Mouse (Mus musculus): ENCODE results near the gene Dnajc5.

Gene Dnajc5

DNA sequence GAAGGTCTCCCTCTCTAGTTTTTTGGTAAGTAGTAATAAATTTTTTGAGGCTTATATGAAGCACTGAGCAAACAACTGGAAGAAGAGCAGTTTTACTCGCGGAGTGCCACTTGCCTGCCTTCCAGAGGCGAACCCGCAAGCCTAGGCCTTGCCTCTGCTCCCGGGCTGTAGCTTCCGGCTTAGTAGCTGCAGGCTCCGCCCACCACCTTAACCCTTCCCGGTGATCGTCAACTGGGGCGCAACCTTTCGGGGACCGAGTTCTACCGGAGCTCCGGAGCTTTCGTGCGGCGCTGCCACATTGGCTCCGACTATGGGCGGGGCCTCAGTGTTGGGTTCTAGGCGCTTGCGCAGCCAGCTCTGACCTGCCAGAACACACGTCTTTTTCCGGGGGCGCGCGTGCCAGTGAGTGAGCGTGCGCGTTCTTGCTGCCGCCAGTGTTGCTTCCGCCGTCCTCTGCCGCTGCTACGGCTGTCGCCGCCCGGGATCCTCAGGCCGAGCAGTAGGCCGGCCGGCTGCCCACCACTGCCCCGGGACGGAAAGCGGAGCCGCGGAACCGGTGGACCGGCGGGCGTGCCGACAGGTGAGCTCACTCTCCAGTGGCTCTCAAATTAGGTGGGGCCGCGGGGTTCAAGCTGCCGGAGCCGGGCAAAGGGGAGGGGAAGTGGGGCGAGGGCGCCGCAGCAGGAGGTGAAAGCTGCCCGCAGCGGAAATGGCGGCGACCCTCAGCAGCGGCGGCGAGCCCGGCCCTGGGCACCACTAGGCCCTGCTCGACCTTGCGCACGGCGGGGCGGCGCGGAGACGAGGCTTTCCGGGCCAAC, at the start of gene Dnajc5:
Gene Dnajc5, plus strand, starts transcription at position 368 of the 818 bp plus-strand sequence.
- in situ Hi-C loops (cut with MseI, MboI), result no loop called here

DNA sequence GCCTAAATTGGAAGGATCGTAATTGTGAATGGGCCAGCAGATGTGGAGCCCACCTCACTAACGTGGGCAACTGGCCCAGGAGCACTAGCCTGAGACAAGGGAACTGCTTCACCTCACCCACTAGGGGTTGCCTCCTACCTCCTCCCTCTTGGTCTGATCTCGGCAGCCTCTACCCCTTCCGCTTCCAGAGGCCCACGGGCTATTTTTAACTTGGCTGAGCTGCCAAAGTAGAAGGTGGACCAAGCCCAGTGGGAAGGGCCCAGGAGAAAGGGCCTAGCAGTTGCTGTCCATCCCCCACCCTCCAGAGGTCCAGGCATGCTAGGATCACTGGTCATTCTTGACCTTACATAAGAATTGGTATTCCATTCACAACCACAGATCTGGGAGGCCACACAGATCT, 49.0 kb upstream of the Dnajc5 start:
- in situ Hi-C loops (cut with MseI, MboI), result no loop called here

DNA sequence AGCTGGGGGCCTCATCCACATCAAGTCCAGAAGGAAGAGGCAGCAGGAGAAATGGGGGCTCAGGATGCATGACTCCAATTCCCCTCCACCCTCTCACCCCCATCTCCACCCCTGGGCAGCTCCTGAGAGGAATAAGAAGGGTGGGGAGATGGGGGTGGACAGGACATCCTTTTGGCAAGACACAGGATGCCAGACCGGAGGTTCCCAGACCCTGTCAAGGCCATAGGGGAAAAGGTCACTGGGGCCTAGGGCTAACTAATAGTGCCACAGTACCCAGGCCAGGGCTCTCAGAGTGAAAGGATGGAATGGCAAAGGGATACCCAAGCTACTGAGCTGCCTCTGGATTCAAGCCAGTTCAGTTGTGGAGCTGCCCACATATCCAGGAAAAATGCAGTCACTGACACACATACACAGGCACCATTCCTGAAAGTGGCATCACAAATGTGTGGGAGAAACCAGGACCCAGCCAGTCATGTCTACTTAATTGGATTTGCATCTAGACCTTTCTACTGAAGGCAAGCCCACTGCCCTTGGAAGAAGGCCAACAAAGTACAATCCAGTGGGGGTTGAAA, 47.9 kb upstream of the Dnajc5 start:
- in situ Hi-C loops (cut with MseI, MboI), result no loop called here

DNA sequence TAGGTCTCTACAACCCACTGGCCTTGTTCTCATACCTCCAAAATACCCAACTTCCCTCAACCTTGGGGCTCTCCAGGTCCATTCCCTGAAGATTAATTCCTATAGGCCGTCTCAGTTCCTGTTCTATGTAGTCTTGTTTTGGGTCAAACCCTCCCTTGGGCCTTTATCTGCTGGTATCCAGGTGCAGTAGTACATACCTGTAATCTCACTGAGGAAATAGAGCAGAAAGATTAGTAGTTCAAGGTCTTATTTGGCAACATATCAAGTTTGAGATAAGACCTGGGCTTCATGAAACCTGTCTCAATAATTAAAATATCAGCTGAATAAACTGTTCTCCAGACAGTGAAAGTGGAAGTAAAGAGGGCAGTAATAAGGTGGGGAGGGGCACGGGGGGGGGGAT, 37.2 kb upstream of the Dnajc5 start:
- in situ Hi-C loops (cut with MseI, MboI), result no loop called here

DNA sequence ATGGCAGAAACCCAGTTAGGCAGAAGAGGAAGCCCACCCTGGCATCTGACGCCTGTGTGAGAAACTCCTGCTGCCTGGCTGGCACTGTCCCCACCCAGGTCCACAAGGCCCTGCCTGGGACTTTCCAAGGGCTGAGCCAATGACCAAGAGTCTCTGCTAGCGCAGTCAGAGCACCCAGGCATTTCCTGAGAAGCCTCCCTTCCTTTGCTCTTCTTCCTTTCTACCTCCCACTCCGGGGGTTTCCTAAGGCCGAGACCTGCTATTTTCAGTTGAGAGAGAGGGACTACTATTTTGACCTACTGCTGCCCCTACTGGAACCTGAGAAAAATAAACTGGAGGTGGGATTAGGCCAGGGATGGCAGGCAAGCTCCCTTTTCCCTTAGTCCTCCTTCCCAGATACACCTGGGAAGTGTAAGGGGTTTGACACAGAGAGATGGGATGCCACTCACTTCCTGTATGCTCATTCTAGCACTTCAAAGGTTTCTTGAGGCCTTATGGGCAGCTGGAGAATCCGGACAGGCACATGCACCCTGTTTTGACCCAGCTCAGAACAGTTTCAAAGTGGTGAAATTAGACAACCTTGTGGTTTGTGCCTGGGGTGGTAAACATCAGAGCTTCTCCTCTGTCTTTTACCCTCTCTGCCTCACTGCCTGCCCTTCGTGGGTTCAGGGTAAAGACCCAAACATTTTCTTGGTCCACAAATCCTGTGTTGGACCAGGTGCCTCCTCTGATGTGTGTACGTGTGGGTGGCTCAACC, 36.5 kb upstream of the Dnajc5 start:
- in situ Hi-C loops (cut with MseI, MboI), result no loop called here

DNA sequence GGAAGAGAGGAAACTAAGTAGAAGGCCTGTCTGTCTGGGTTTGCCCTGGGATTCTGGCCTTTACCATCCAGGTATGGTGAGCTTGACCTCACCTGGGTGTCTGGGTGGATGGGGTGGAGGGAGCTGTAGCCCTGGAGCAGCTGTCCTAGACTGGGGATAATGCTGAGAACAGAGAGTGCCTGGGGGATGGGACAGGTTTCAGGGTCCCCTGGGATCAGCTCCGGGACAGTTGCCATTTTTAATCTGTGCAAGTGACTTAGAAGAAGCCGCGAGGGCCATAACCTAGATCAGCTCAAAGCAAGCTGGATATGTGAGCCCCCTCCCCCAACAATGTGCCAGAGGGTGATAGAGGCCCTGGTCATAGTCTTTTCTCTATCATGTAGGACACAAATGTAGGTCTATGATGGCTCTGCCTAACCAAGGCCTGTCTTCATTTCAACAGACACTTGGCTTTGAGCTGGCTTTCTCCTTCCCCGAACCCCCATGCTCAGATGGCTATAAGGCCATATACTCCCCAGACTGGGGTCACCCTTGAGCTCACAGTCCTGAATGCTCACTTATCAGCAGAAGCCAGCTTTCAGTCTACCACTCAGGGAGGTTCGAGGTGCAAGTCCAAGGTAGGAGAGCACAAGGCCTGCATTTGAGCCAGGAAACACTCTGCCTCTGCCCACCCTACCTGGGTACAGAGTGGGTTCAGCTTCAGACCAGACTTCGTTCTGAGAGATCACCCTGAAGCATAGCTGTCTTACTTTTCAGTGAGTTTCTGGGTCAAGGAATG, 35.6 kb upstream of the Dnajc5 start:
- in situ Hi-C loops (cut with MseI, MboI), result no loop called here

DNA sequence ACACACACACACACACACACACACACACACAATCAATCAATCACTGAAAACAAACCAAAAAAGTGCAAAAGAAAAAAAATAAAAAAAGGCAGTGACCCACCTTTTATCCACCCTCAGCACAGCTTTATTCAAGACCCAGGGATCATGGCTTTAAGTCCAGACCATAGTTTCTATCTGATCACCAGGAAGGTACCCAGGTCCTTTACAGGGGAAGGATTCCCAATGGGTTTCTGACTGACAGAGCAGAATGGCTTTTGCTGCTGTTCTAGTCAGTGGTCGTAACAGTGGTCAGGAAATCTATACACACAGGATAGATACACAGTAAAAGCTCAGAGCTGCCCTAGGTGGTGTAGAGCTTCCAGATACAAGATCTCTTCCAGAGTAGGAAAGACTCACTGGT, 34.5 kb upstream of the Dnajc5 start:
- in situ Hi-C loops (cut with MseI, MboI), result no loop called here

DNA sequence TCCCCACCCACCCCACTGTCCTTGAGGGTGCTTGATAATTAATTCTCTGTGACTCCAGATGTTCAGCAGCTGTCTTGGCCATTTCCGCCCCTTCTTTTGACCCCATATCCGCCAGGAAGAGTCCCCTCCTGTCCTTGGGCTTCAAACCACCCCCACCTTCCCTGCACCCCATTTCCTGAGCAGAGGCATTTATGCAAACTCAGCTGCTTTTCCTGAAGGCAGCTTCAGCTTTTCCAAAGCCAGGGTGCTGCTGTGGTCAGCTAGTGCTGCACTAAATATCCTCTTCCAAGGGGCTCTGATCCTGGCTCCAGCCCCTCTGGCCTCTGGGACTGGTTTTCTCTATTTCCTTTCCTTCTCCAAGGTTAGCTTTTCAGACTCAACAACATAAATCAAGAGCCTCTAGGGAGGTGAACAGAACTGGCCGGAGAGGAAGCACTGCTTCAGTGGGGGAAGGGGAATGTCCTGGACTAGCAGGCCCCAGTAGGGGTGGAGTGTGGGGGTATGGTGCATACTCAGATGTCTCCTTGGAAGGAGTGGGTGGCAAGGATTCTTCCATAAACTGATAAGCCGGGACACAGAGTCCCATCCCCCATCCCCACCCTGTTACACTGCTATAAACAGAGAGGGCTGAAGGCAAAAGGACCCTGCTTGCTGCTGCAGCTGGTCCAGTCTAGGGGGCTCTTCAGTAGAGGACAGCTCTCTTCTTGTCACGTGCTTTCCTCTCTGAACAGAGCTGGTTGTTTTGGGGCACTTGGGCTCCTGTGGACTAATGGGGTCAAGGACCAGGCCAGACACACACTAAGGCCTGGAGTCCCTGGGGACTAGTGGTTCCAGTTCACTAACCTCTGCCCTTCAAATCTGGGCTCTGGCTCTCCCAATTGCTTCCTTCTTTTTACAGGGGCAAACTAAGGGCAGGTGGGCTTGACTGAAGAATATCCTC, 32.7 kb upstream of the Dnajc5 start:
- in situ Hi-C loops (cut with MseI, MboI), result no loop called here

DNA sequence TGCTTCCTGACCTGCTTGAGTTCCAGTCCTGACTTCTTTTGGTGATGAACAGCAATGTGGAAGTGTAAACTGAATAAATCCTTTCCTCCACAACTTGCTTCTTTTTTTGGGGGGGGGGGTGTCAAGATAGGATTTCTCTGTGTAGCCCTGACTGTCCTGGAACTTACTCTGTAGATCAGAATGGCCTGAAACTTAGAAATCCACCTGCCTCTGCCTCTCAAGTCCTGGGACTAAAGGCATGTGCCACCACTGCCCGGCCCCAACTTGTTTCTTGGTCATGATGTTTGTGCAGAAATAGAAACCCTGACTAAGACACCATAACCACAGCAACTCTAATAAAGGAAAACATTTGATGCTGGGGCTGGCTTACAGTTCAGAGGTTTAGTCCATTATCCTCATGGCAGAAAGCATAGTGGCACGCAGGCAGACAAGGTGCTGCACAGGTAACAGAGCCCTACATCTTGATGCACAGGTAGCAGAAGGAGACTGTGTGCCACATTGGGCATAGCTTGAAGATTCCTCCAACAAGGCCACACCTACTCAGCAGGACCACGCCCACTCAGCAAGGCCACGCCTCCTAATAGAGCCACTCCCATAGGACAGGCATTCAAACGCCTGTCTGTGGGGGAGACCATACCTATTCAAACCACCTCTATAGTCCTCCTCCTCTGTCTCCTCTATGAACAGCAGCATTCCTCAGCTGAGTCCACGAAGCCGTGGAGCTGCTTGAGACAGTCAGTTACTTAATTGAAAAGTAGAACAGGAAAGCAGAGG, 28.7 kb upstream of the Dnajc5 start:
- in situ Hi-C loops (cut with MseI, MboI), result loop anchor here in 1 of 2 experiments (5.0 kb wide), 1 partner anchor 104 kb away; no protein-coding TSS in a partner anchor

DNA sequence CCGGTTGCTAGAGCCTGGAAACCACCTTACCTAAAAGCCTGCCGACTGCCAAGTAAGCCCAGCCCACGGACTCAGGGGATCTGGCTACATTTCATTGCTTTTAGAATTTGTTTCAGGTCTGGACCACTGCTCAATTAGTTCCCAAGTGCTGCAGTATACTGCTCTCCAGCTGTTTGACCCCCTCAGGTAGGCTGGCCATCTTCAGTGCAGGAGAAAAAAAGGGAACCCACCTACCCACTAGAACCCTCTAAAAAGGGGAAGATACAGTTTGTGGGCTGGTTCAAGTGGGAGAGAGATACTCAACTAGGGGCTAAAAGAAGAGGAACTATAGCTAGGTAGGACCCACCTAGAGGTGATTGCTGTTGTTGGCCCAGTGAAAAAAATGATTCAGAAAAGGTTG, 28.1 kb upstream of the Dnajc5 start:
- in situ Hi-C loops (cut with MseI, MboI), result loop anchor here in 1 of 2 experiments (5.0 kb wide), 1 partner anchor 105 kb away; no protein-coding TSS in a partner anchor

DNA sequence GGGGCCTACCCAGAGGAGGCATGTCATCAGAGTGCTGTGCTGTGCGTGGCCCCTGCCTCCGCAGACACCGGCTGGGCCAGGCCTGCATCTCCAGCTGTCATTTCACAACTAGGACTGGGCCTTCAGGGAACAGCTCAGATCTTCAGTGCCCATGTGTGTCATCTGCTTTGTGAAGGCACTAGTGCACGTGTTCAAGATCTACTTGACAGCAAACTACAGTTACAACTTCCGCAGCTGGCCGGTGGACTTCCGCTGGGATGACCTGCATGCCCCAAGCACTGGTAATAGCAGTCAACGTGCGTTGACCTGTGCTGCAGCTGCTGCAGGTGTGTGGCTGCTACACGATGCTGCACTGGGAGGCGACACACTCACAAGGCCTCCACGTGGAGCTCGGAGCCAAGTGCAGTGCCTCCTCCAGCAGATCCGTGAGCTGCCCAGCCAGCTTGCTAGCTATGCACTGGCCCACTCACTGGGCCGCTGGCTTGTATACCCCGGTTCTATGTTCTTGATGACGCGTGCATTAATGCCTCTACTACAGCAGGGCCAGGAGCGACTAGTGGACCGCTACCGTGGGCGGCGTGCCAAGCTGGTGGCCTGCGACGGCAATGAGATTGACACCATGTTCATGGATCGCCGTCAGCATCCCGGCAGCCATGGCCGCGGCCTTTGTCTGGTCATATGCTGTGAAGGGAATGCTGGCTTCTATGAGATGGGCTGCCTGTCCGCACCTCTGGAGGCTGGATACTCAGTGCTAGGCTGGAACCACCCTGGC, 26.9 kb upstream of the Dnajc5 start, which contains the start of gene Abhd16b:
Gene Abhd16b, plus strand, starts transcription at position 51 of the 772 bp plus-strand sequence.
- in situ Hi-C loops (cut with MseI, MboI), result loop anchor here in 1 of 2 experiments (5.0 kb wide), 1 partner anchor 106 kb away; no protein-coding TSS in a partner anchor

DNA sequence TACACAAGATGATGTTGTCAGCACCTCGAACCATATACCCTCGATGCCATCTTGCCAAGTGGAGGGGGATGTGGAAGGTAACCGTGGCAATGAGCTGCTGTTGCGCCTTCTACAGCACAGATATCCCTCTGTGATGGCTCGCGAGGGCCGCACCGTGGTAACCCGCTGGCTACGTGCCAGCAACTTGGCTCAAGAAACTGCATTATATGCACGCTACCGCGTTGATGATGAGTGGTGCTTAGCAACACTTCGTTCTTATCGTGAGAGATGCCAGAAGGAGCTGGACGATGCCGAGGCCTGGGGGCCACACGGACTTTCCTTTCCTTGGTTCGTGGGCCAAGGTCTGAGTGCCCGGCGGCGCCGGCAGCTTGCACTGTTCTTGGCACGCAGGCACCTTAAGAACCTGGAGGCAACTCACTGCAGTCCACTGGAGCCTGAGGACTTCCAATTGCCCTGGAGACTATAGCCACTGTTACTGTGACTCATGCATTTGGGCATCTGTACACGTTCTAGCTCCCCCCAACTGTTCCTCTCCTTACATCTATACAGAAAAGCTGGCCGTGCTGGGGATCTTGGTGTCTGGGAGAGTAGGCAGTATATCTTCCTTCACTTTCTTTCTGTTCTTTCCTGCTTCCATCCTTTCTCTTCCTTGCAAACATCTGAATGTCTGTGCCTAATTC, 25.9 kb upstream of the Dnajc5 start:
- in situ Hi-C loops (cut with MseI, MboI), result loop anchor here in 1 of 2 experiments (5.0 kb wide), 1 partner anchor 107 kb away; no protein-coding TSS in a partner anchor

DNA sequence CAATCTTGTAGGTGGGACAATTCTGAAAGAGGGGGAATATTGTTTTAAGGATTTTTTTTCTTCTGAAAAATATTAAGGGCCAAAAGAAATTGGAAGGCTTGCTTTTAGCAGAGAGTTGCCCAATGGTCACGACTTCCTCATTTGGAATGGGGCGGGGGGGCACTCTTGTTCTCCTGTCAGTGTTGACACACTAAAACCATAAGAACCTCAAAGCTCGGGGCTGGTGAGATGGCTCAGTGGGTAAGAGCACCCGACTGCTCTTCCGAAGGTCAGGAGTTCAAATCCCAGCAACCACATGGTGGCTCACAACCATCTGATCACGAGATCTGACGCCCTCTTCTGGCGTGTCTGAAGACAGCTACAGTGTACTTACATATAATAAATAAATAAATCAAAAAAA, 24.4 kb upstream of the Dnajc5 start:
- in situ Hi-C loops (cut with MseI, MboI), result loop anchor here in 1 of 2 experiments (5.0 kb wide), 1 partner anchor 104 kb away; no protein-coding TSS in a partner anchor

DNA sequence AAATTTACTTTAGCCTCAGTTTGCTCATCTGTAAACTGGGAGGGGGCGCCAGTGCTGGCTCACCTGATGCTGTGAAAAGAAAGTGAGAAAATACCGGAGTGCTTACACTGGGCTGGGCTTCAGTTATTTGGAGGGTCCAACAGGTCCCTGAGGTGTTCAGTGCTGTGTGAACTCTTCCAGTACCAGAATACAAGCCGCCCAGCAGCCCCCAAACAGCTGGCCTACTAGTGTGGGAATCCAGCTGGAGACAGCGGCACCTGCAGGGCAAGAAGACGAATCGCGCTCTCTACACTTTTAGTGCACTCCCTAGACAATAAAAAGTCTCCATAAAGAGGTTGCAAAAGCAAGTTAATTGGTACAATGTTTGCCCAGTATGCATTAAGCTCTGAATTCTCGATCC, 24.0 kb upstream of the Dnajc5 start:
- in situ Hi-C loops (cut with MseI, MboI), result loop anchor here in 1 of 2 experiments (5.0 kb wide), 1 partner anchor 104 kb away; no protein-coding TSS in a partner anchor

DNA sequence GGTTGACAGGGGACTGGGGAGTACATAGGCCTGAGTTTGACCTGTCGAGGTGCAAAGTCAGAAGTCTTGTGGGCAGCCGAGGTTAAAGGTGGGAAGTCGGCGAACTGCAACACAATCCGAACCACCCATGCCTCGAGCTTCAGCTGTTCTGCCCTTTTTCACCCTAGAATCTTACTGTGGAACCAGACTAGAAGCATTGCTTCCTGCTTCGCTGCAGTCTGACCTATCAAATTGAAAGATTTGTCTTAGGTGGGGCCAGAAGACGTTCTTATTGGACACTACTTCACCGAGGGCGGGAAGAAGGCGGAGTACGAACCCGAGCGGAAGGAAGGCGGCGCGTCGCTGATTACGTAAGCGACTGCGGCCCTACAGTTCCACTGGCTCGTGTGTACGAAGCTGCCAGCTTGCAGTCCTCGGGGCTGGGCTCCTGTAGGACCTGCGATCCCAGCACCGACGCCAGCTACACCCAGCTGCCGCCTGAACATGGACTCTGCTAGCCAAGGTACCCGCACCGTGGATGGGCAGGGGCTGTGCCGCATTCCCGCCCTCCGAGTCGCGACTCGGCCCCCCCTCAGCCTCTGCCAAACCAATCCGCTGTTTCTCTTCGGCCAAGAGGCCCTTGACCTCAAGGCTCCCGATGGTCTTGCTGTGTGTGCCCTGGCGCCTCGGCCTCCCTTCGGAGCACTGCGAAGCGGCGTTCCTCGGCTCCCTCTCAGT, 23.3 kb upstream of the Dnajc5 start, which contains the start of gene Tpd52l2:
Gene Tpd52l2, plus strand, starts transcription at position 312 of the 717 bp plus-strand sequence.
- in situ Hi-C loops (cut with MseI, MboI), result loop anchor here in 1 of 2 experiments (5.0 kb wide), 1 partner anchor 105 kb away; no protein-coding TSS in a partner anchor

DNA sequence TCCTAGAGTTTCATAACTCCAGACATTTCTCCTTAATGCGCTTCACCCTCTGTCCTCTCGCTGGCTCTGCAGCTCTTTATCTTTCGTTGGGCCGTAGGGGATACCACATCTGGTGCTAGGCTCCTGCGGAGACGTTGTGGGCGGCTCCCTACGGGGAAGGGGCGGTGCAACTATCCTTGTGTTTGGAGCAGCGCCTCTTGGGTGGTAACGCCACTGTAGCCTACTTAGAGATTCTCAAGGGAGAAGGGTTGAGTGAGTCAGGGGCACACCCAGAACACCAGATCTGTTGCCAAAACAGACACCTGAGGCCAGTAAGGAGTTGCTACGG, 22.8 kb upstream of the Dnajc5 start:
- in situ Hi-C loops (cut with MseI, MboI), result loop anchor here in 1 of 2 experiments (5.0 kb wide), 1 partner anchor 105 kb away; no protein-coding TSS in a partner anchor

DNA sequence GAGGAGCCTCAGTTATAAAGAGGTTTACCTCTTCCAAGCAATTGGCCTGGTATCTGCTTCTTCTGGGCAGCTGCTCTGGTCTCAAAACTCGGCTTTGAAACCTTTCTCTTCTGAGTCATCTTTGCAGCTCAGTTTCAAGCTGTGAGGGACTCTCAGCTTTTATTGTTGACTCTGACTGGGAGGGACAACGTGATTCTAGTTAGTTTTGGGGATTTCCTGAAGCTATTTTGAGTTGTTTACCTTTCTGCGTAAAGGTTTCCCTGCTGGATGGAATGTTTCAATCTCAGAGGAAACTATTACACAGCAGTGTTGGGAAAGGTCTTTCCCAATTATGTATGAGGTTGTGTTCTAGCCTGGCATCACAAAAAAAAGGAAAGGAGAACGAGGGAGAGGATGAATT, 21.6 kb upstream of the Dnajc5 start:
- in situ Hi-C loops (cut with MseI, MboI), result loop anchor here in 1 of 2 experiments (5.0 kb wide), 1 partner anchor 106 kb away; no protein-coding TSS in a partner anchor

Data from mouse trophoblast stem cell (cell line).